Mouse (Mus musculus) MEL (cell line): ENCODE data around the gene Ldb1. TPM values are rescaled to one million over a fixed set of nuclear protein-coding genes. Genes with fewer than 3 reads are reported as not detected.

ENCODE experiments used
- DNase-seq: peaks from one replicate; pipeline ENCODE4 v3.0.0; 2011; ENCODE audit warnings: low read depth, low spot score
- H3K27ac ChIP-seq: 2 replicates; pipeline ENCODE4 v1.5.1; 2012; ENCODE audit warnings: low read depth, mild to moderate bottlenecking, control low read depth, low read length, moderate library complexity; ENCODE audit not compliant: control insufficient read depth
- H3K27me3 ChIP-seq, 2 experiments: fragments of 150-350 bp in 1 of 2; sonication (generic) in 1 of 2; 2 replicates each; pipeline ENCODE4 v1.6.1; 2012; ENCODE audit warnings: low read length in 2 of 2, mild to moderate bottlenecking in 2 of 2, improper control_type of control experiment in 1 of 2, moderate library complexity in 1 of 2; ENCODE audit not compliant: insufficient read depth in 2 of 2, control insufficient read depth in 1 of 2
- H3K36me3 ChIP-seq, 2 experiments: 2 replicates each; pipeline ENCODE4 v1.6.1; 2012 to 2014; ENCODE audit warnings: low read length in 2 of 2, improper control_type of control experiment in 1 of 2, inconsistent platforms in 1 of 2, mild to moderate bottlenecking in 1 of 2; ENCODE audit not compliant: insufficient read depth in 2 of 2, control insufficient read depth in 1 of 2
- H3K4me1 ChIP-seq, 2 experiments: fragments of 150-350 bp in 1 of 2; sonication (generic) in 1 of 2; 2 replicates each; pipeline ENCODE4 v1.6.1; 2012; ENCODE audit warnings: low read length in 2 of 2, improper control_type of control experiment in 1 of 2, mild to moderate bottlenecking in 1 of 2; ENCODE audit not compliant: insufficient read depth in 2 of 2, control insufficient read depth in 1 of 2
- H3K4me3 ChIP-seq, 2 experiments: fragments of 150-350 bp in 1 of 2; sonication (generic) in 1 of 2; 2 replicates each; pipeline ENCODE4 v1.5.1; 2012; ENCODE audit warnings: low read depth in 2 of 2, low read length in 2 of 2, mild to moderate bottlenecking in 2 of 2, moderate library complexity in 2 of 2, control low read depth in 1 of 2, improper control_type of control experiment in 1 of 2; ENCODE audit not compliant: control insufficient read depth in 1 of 2, insufficient read depth in 1 of 2
- H3K79me2 ChIP-seq: 2 replicates; pipeline ENCODE4 v1.6.1; 2012; ENCODE audit warnings: mild to moderate bottlenecking, low read length, moderate library complexity; ENCODE audit not compliant: control insufficient read depth, poor library complexity, insufficient read depth
- H3K9ac ChIP-seq: 2 replicates; pipeline ENCODE4 v1.6.1; 2012; ENCODE audit warnings: low read depth, mild to moderate bottlenecking, control low read depth, low read length, moderate library complexity; ENCODE audit not compliant: control insufficient read depth, poor library complexity, severe bottlenecking
- H3K9me3 ChIP-seq: fragments of 150-350 bp; sonication (generic); replicated peaks from 2 replicates; pipeline ENCODE4 v1.6.1; 2012; ENCODE audit warnings: mild to moderate bottlenecking, low read length, improper control_type of control experiment, moderate library complexity; ENCODE audit not compliant: insufficient read depth
- ELF1 ChIP-seq: IDR thresholded peaks from 2 replicates; pipeline ENCODE4 v1.6.1; 2014; ENCODE audit warnings: low read depth, mild to moderate bottlenecking, inconsistent platforms, low read length, improper control_type of control experiment, moderate library complexity
- ETS1 ChIP-seq: IDR thresholded peaks from 2 replicates; pipeline ENCODE4 v1.6.1; 2012; ENCODE audit warnings: low read depth, mild to moderate bottlenecking, inconsistent platforms, low read length, improper control_type of control experiment, moderate library complexity
- RCOR1 ChIP-seq: IDR thresholded peaks from 2 replicates; pipeline ENCODE4 v1.6.1; 2012; ENCODE audit warnings: low read depth, mild to moderate bottlenecking, inconsistent platforms, low read length, improper control_type of control experiment
- SMC3 ChIP-seq: IDR thresholded peaks from 2 replicates; pipeline ENCODE4 v1.6.1; 2011; ENCODE audit warnings: low read depth, low read length, improper control_type of control experiment
- UBTF ChIP-seq: IDR thresholded peaks from 2 replicates; pipeline ENCODE4 v1.6.1; 2012; ENCODE audit warnings: low read depth, mild to moderate bottlenecking, inconsistent platforms, low read length, improper control_type of control experiment, moderate library complexity, borderline replicate concordance; ENCODE audit not compliant: insufficient read depth
- ZKSCAN1 ChIP-seq: IDR thresholded peaks from 2 replicates; pipeline ENCODE4 v1.6.1; 2012; ENCODE audit warnings: low read depth, mild to moderate bottlenecking, inconsistent platforms, low read length, improper control_type of control experiment, moderate library complexity
- ZNF384 ChIP-seq: IDR thresholded peaks from 2 replicates; pipeline ENCODE4 v1.6.1; 2012; ENCODE audit warnings: low read depth, mild to moderate bottlenecking, inconsistent platforms, low read length, improper control_type of control experiment
- polyA plus RNA-seq, 2 experiments: library from polyadenylated mRNA; stranded (reverse) in 1 of 2; unstranded in 1 of 2; fragments of >175 nt in 1 of 2; fragments of >200 nt in 1 of 2; gene quantifications; 2 replicates each; pipeline versions ENCODE4 v1.2.1 to v1.2.4; 2012; ENCODE audit warnings: low replicate concordance in 2 of 2, low read depth in 1 of 2; ENCODE audit not compliant: insufficient read length in 2 of 2, insufficient read depth in 1 of 2, missing spikeins in 1 of 2
- total RNA-seq: library from RNA; depleted of rRNA; stranded (reverse); fragments of 300-350 nt; gene quantifications from 2 replicates; pipeline ENCODE4 v1.2.3, GENCODE M21; 2012; rRNA removed

The Ldb1 gene
- total and polyA plus RNA-seq, 3 experiments: 357 to 842 (median 632) TPM

- Histone ChIP-seq H3K9me3 (no peaks in the 10 kb centered on the region), H3K4me1 (no peaks in the 10 kb centered on the region), H3K27me3 (no peaks in the 10 kb centered on the region), H3K27ac (no peak overlapping the region), H3K9ac (no peak overlapping the region), H3K36me3 (no peaks in the 10 kb centered on the region), H3K4me3 (no peak overlapping the region), H3K79me2 (no peaks in the 10 kb centered on the region)
- no peak for DNase-seq
- TF ChIP-seq UBTF (no peak), RCOR1 (no peak), ZKSCAN1 (no peak), ETS1 (no peak), SMC3 (no peak), ZNF384 (no peak), ELF1 (no peak)
Measured at GRCm38 (mm10) chr19:45984379-45984778, 60.6 kb downstream of the Ldb1 start.

Other genes with a start within 250 kb of the Ldb1 start
- not detected in 2 replicates for gene Kcnip2, start 229.2 kb downstream of the Ldb1 start, total RNA-seq
- gene Kcnip2, start 229.2 kb downstream of the Ldb1 start, polyA plus RNA-seq: under 1 TPM in 1 of 2 experiments, not detected in 1; 0.14 TPM
- 4.1 TPM in 2 replicates for gene Armh3, start 46.7 kb downstream of the Ldb1 start, total RNA-seq
- 10 to 100 TPM in 1 of 2 experiments, not detected in 1; 10.8 TPM for gene Armh3, start 46.7 kb downstream of the Ldb1 start, polyA plus RNA-seq
- 11.4 and 11.5 TPM in 2 replicates for gene Hps6, start 41.7 kb downstream of the Ldb1 start, total RNA-seq
- gene Hps6, start 41.7 kb downstream of the Ldb1 start, polyA plus RNA-seq: 10 to 100 TPM in 1 of 2 experiments, not detected in 1; 13.2 TPM
- 39.3 and 41.9 TPM in 2 replicates for gene Pprc1, start 328 bp downstream of the Ldb1 start, total RNA-seq
- gene Pprc1, start 328 bp downstream of the Ldb1 start, polyA plus RNA-seq: 100 to 1,000 TPM in 1 of 2 experiments, 10 to 100 TPM in 1; 27.8 to 135 TPM
- 276 and 294 TPM in 2 replicates for gene Nolc1, start 30.6 kb upstream of the Ldb1 start, total RNA-seq
- gene Nolc1, start 30.6 kb upstream of the Ldb1 start, polyA plus RNA-seq: 100 to 1,000 TPM; 213 to 753 TPM
- 1.2 and 1.4 TPM in 2 replicates for gene Elovl3, start 86.7 kb upstream of the Ldb1 start, total RNA-seq
- 1 to 10 TPM in 1 of 2 experiments, not detected in 1; 2.3 TPM for gene Elovl3, start 86.7 kb upstream of the Ldb1 start, polyA plus RNA-seq
- gene Pitx3, start 103.1 kb upstream of the Ldb1 start, total RNA-seq: 0.08 and 0.10 TPM in 2 replicates
- gene Pitx3, start 103.1 kb upstream of the Ldb1 start, polyA plus RNA-seq: under 1 TPM in 1 of 2 experiments, not detected in 1; 0.28 TPM
- 20.1 and 23.7 TPM in 2 replicates for gene Gbf1, start 107.3 kb upstream of the Ldb1 start, total RNA-seq
- 100 to 1,000 TPM in 1 of 2 experiments, 10 to 100 TPM in 1; 54.1 to 400 TPM for gene Gbf1, start 107.3 kb upstream of the Ldb1 start, polyA plus RNA-seq